Mouse (Mus musculus) bone marrow, adult 2 months (tissue): ENCODE data around the gene Txndc11.

Source experiments
- CTCF ChIP-seq: fragments of 200-500 bp; IDR thresholded peaks from 2 replicates; pipeline ENCODE4 v1.5.1; 2011; ENCODE audit warnings: low read length, control low read depth; ENCODE audit not compliant: control insufficient read depth, insufficient read depth
- POLR2A ChIP-seq: fragments of 200-500 bp; IDR thresholded peaks from 2 replicates; pipeline ENCODE4 v1.6.1; 2011; ENCODE audit warnings: low read depth, mild to moderate bottlenecking, control low read depth, low read length, borderline replicate concordance; ENCODE audit not compliant: control insufficient read depth

GRCm38 (mm10) chr16:11066833-11067191 is 67.6 kb downstream of the Txndc11 start:
- TF ChIP-seq POLR2A (no peak), CTCF (no peak)
